Comparison of ENCODE assay signal across 15 mouse cellular contexts in genomic region chr12:87054873-87055272, GRCm38 (mm10).
"Had no signal": no experiment of that assay in that cellular context is flagged by ENCODE, and none has a peak within 500 bp of the region (broad histone marks: within the 10 kb centered on the region; RNA-seq: fewer than 3 reads in every experiment).

No protein-coding gene starts in this region.

- H3K27ac ChIP-seq: neural tube, embryonic 13.5 days; neural tube, embryonic 15.5 days; stomach, embryonic 15.5 days; stomach, postnatal 0 days had no signal

- H3K27me3 ChIP-seq: stomach, embryonic 15.5 days had no signal

- DNase-seq: right cerebral cortex, adult 18-20 months; right cerebral cortex, postnatal 14 days; right cerebral cortex, postnatal 25 days; right cerebral cortex, postnatal 4 days; spleen, adult 18-20 months; thymus, adult 18-20 months; thymus, adult 2 months; thymus, postnatal 14 days; thymus, postnatal 25 days; thymus, postnatal 36 days; thymus, postnatal 4 days had no signal

- H3K4me3 ChIP-seq: neural tube, embryonic 13.5 days; neural tube, embryonic 15.5 days; stomach, embryonic 15.5 days had no signal

- H3K4me1 ChIP-seq: stomach, embryonic 15.5 days had no signal
